Mouse (Mus musculus) adrenal gland, adult (tissue): ENCODE data around the gene Fam189a2.

ENCODE experiments used
- DNase-seq, 2 experiments: peaks; one replicate each; pipeline ENCODE4 v3.0.0; 2022 to 2023; ENCODE audit warnings: low spot score in 1 of 2; ENCODE audit not compliant: inconsistent age in 2 of 2

Gene Fam189a2

DNA sequence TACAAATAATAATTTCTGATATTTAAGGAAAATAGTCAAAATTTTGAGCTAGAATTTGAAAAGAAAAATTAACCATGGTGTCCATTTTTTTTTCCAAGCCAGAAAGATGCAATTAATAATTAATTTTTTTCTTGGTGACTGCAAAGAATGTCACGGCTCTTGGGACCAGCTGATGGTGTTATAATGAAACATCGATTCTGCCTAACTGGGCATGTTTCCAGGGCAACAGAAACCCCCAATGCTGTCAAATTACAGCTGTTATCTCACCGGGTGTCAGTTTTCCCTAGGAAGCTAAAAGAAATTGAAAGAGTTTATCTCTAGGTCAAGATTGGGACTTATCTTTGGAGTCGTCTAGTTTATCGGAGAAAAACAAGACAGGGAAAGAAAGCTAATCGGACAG is 46.6 kb downstream of the Fam189a2 start:
- no peak for DNase-seq

DNA sequence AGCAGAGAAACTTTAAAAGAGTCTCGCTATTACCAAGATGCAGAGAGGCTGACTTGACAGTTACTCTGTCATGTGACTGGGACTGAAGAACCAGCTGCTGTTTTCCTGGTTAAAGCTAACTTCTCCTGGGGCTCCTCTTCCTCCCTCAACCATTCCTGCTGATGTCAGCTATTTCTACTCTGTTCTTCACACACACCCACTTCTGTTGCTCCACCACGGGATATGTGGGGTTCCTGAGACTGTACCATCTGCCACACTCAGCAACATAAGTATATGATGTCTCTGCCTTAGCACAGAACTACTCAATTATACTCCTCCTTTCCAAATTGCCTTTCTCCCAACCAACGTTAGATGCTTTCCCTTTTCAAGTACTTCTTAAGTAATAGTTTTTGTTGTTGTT is 50.2 kb downstream of the Fam189a2 start:
- DNase-seq: no peak

DNA sequence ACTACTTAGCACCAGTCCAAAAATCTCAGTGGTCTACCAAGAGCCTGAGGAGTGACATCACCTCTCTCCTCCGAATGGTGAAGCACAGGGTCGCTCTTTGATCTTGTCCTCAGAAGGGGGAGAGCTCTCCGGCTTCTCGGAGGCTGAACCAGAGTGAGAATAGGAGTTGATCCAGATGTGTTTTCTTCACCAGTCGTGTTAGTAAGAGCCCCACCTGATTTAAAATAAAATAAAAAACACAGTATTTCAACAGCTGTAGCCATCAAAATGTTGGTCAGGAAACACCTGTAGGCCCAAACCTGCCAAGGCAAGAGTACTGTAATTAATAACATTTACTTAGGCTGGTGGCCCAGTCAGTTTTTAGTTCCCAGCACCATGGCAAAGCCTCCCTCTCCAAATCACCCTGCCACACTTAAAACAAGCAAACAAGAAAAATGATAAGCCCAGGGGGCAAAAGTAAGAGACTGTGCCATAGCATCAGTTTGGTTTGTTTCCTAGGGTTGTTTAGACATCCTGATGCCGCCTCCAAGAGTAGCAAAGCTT is 52.8 kb downstream of the Fam189a2 start:
- DNase-seq: no peak

DNA sequence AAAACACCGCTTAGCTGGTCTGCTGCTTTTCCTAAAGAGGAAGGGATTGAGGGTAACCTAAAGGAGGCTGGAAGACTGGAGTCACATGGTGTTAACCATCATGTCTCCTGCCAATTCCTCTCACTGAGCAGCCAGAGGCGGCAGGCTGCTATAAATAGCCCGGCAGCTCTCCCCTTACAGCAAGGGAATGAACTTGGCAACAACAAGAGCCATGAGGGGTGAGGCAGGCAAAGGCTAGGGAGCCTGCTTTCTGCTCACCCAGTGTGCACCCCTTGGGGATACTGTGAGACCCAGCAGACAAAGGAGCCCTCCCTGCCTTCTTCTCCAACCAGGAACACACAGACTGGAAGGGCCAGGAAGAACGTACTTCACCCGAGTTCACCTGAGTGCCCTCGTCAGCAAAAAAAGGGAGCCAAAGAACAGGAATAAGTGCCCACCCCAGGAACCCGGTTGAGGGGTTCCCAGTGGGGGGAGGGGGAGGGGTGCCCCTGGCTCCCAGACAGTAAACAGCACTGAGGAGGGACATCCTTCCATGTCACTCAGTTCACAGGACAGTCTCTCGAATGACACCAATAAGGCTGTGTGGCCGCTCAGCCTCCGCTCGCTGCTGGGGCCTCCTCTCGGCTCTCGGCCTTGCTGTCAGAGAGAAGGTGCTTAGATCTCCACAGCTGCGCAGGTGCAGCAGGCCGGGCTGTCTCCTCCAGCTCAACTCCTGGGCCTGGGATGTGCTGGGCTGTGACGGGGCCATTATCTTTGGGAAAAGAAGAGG is 57.8 kb downstream of the Fam189a2 start:
- DNase-seq: peak in 1 of 2 experiments; percentile 69

DNA sequence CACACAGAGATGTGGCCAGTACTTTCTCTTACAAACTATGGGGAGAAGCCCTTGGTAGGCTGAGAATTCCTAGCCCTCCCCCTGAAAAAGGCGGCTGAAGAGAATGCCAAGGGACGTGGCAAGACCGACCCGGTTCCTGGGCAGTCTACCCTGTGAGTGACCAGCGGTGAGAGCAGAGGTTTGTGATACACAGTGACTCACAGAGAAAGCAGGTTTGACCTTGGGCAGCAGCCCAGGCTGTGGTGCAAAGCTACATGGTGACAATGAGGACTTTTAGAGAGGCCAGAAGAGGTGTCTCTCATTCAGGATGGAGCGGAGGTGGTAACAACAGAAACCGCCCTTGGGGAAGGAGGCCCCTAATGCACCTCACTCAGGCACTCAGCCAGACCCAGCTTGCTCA is 59.4 kb downstream of the Fam189a2 start:
- DNase-seq: peak; percentile 85 to 87

DNA sequence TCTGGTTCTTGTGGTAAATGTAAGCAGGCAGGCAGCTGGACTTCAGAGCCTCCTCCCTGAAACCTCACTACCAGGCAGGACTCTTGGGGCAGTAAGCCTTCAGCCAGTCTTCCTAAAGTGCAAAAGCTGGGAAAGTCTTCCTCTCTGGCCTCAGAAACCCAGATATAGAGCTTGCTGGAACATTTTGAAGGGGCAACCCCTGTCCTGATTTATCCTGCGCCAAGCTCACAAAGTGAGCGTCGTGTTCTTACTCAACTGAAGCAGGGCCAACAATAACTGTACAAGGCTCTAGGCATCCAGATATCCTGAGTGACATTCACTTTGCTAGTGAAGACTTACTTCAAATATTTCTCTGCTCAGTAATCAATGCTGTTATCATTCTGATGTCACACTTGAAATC is 60.4 kb downstream of the Fam189a2 start:
- peak; percentile 32 to 52 for DNase-seq

DNA sequence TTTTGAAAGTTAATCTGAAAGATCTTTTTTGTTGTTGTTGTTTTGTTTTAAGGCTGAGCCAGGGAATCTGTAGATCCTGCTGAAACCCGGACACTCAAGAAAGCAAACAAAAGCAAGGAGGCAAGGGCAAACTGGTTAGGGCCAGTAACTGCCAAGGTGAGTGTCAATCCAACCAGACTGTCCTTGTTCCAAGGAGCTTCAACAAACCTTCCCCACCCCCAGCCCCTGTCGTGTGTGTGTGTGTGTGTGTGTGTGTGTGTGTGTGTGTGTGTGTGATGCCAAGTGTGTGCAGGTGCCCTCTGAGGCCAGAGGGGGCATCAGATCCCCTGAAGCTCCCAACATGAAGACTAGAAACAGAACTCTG is 62.0 kb downstream of the Fam189a2 start:
- DNase-seq: no peak

DNA sequence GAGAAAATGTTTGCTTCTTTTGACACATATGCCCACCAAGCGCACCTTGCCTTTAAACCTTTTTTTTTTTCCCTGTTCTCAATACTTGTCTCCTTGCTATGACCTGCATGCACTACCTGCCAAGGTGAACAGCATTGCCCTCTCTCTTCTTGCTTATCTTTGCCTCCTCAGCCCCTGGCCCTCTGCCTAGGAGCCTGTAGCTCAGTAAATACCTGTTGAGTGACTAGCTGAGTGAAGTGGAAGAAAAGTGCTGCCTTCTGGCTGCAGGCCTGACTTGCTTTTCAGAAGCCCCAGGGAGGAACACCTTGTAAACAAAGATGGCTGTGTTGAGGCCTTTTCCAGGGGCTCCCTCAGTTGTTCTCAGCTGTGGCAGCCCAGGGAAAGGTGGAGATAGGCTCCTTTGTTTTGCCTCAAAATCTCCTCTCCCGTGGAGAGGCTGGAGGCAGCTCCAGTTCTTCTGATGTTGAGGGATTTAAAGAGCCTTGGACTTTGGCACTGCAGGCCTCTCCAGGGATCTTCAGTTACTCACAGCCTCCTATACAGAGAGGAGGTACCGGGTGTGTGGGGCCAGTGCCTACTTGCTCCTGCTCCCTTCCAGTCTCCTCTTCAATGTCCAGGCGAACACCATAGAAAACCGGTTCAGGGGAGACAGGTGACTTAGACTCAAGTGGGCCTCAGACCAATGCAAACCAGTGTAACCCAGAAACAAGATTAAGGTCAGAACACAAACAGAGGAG is 62.5 kb downstream of the Fam189a2 start:
- peak in 1 of 2 experiments; percentile 48 for DNase-seq

DNA sequence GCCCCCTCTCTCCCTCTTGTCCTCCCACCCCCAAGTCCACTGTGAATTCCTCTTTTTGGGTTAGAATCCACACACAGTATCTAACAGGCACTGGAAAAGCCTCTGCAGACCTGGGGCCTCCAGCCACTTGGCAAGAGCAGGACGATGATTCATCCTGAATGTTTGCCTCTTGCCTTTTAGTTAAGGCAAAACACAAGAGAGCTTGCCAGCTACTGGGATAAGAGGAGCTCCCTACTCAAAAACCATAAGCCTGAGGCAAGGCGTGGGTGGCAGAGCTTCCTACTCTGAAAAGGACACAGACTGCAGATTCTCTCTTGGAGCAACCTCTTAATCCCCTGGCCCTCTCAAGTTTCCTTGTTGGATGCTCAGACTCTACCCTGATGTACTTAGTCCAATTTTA is 63.7 kb downstream of the Fam189a2 start:
- DNase-seq: peak; percentile 78 to 88

DNA sequence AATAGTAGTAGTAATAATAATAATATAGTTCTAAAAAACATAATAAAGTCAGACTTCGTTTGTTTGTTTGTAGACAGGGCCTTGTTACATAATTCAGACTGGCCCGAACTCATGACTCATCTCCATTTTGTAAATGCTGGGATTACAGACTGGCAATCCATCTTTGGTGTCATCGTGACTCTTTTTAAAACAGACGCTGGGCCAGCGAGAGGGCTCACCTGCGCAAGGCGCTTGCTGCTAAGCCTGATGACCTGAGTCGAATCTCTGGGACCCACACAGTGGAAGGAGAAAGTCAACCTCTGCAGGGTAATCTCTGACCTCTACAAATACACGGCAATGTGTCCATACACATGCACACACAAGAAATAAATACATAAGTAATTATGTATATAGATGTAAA is 64.4 kb downstream of the Fam189a2 start:
- peak; percentile 45 to 73 for DNase-seq

DNA sequence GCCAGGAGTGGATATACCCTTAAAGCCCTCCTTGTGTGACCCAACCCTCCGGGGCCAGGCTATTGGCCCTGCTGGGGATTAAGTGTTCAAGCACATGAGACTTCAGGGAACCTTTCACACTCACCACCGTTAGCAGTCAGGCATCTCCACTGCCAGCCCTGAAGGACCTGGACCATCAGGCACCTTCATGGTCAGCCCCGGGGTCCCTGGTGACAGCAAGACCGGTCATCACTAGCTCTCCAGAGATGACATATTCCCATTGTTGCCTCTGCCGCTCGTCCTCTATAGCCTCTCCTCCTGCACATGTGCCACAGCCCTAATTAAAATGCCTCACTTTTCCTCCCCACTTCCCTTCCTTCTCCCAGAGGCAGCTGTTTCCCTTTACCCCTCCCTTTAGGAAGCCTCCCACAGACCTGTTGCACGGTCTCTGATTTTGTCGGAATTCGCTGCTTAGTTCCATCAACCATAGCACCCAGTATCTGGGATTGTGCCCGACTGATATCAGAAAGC is 66.4 kb downstream of the Fam189a2 start:
- DNase-seq: no peak

DNA sequence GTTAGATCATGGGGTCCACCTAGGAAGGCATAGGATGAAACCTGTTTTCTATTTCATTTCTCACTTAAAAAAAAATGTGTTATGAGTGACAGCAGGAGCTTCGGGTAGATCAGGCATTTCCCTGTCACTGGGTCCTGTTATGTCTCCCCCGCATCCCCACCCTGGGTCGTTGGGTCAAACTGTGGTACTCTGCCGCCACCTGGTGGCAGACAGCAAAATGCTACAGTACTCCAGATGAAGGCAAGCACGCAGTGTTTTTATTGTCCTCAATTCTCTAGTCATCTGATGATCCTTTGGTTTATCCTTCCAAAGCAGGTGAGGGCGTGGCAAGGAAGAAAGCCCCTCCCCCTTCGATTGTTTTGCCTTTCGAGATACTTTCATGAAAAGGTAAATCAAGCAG is 69.3 kb downstream of the Fam189a2 start:
- DNase-seq: peak; percentile 72 to 87

DNA sequence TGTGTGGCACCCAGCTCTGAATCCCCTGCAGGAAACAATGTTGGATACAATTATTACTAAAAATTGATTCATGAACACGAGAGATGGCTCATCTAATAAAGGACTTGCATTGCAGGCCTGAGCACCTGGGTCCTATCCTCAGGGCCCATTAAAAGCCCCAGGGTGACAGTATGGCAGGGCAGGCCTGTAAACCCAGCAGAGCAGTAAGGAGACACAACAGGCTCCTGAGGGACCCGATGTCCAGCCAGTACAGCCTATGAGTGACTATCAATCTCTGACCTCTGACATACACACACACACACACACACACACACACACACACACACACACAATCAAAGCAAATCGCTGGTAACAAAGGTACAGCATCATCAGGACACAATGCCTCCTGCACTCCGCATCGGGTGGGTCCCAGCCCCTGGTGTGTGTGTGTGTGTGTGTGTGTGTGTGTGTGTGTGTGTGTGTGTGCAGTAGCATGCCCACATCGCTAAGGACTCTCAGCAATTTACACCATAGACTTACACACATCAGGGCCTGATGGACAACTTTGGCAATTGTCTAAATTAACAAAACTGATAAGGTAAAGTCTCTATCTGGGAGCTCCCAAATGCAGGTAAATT is 69.9 kb downstream of the Fam189a2 start:
- no peak for DNase-seq

DNA sequence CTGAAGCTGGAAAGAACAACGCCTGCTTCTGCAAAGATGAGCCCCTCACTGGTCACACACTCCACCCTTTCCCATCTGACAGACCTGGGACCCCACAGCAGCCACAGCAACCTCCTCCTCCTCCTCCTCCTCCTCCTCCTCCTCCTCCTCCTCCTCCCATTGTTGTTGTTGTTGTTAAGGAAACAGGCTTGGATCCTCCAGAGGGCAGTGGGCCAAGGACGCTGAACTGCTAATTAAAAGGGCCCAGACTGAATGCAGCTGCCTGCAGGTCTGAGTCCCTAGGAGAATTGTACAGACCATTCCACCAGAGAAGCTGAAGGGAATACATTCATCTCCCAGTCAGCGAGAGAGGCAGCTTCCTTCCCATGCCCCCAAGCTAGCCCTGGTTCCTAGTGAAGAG is 70.5 kb downstream of the Fam189a2 start:
- DNase-seq: peak in 1 of 2 experiments; percentile 51

DNA sequence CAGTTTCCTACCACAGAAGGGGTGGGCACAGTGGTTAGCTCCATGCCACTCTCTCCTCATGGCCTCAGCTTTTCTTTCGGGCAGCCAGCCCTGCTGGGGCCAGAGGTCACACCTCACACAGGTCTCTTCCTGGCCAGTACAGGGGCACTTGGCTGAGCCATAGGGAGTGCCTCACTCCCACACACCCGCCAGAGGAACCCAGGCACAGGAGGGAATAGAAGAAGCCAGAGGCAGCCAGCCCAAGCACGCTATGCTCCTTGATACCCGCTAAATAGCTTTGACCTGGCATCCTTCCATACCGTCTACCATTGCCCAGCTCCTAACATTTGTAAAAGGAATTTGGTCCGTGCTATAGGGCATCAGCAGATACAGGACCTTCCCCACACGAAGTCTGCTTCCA is 70.9 kb downstream of the Fam189a2 start:
- DNase-seq: no peak

DNA sequence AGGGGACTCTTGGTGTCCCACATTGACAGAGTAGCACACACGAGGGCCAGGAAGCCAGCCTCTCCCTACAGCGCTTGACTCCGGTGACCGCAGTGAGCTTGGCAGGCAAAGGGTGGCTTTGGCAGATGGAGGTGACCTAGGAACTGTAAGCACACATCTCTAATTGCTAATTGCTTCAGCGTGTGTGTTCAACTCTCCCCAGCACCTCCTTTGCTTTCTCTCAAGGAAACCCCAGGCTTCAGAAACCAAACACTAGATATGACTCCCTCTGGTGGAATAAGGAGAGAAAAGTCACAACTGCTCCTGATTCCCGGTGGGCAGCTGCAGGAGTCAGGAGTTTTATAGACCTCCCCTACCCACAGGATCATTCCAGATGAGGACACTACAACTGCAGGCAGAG is 71.9 kb downstream of the Fam189a2 start:
- DNase-seq: no peak

DNA sequence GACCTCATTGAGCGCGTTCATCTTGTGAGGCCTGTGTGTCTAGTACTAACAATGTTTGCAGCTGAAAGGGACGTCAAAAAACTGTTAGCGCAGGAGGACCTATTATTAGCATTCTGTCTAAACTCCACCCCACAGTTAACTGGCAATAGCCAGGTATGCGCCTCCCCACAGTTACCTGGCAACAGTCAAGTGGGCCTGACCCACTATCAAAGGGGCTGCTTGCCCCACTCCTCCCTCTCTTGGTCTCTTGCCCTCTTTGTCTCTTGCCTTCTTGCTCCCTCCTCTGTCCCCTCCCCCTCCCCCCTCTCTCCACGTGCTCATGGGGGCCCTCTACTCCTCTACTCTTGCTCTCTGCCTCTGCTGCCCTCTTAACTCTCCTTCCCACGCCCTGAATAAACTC is 73.3 kb downstream of the Fam189a2 start:
- DNase-seq: no peak

DNA sequence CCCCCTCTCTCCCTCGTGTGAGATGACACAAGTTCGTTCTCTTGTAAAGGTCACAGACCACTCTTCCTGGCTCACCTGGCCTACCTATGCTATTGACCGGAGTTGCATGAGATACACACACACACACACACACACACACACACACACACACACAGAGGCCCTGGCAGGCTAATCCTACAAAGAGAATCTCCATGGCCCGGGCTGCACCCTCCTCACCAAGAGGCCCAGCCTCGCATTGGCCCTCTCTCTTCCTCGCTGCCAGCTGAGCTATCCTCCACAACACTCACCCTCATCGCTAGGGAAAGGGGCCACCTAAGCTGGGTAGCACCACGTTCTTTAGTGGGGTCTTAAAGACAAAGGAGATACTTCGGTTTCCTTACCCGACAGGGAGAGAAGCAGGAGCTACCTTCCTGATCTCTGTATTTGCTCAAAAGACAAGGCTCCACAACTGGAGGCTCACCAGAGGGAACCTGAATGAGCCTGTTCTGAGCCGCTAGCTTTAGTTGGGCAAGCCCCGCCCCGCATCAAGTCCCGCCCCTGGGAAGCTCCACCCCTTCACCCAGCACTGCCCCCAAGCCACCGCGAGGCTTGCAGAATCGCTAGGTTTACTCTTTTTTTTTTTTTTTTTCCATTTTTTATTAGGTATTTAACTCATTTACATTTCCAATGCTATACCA is 74.4 kb downstream of the Fam189a2 start:
- DNase-seq: peak in 1 of 2 experiments; percentile 58

DNA sequence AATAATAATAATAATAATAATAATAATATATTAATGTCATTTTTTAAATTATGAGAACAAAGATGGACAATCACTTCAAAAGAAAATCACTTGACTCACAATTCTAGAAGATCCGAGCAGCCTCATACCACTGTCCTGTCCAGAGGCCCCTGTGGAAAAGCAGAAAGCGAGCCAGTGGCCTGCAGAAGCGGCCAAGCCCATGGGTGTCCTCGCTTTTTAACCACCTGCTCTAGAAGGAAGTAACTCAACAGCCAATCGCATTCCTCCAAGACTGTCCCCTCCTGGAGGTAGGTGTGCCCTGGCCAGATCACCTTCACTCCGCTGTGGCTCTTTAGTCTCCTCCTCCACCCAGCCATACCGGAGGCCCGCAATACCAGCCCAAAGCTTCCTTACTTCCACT is 75.4 kb downstream of the Fam189a2 start:
- no peak for DNase-seq

DNA sequence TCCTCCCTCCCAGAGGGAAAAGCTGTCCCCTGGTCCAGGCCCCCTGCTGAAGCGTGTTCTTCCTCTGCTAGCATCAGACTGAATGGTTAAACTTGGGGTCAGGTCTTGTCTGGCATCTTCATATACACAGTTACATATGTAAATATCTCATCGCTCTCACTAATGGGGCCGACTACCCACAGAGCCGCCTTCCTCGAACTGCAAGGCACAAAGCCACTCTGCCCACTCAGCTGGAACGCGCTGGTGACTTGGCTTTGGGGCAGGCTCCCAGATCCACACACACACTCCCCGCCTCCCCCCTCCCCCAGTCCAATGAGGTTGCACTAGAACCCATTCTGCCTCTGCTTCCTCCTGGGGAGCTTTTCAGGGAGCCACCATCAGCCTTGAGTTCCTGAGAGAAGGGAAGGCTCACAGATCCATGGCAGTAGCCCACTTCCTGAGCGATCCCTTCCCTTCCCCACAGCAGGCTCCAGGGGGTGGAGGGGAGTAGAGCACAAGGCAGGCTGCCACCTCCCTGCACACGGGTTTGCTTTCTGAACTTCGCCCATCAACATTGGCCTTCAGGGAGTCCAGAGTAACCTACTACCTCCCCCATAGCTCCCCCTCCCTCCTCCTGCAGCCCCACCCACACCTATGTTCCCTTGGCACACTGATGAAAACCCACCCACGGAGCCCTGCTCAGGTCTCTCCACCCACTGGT is 82.4 kb downstream of the Fam189a2 start:
- no peak for DNase-seq

DNA sequence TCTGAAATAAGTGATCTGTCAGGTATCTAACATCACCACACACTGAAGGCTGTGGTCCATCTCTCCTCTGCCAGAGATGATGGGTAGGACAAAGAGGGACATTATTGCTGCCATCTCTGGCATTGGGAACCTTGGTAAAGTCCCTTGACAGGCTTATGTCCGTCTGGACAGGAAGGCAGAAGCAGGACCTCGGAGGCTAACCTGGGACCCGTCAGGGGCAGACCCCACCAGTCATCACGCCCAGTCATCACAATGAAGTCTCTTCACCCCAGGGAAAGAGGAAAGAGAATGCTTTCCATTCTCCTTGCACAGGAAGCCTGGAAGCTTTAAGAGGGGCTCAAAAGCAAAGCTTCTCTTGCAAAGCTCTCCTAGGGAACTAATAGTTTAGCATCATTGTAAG is 82.9 kb downstream of the Fam189a2 start:
- DNase-seq: no peak
